7 mouse cellular contexts compared by ENCODE assay signal in the genomic region with DNA sequence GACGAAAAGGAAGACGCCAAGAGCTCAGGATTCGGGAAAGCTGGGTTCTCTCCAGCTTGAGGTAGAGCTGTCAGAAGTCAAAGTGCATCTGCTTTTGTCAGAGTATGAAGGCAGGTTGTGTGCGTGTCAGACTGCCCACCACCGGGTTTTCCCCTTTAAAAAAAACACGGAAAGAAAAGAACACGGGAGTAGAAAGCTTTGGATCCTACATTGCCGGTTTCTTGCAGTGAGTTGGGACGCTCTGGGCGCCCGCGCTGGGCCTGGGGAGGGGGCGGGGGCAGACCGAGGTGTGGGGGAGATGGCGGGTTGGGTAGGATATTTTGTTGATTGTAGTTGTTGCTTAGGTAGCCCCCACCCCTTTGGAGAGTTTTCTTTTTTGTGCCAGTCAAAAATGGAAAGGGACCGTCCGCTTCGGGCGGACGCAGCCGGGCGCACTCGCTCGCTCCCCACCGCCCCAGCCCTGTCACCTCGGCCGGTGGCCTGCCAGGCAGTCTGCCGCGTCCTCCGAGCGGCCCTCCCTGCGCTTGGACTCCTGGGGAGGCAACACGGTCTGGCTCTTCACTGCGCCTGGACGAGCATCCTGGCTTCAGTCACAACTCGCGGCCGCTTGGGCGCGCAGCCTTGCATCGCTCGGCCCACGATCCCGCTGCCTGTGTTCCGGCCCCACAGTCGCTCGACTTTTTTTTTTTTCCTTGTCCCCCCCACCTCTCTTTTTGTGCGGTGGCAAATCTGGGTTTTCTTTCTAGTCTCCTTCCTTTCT. TPM values are rescaled to one million over a fixed set of nuclear protein-coding genes. Genes with fewer than 3 reads are reported as not detected.
DNase-seq lines count a peak whose midpoint lies in the region; ATAC-seq lines count a peak whose summit lies in the region.

No protein-coding gene starts in this region.

- under 1% methylated on average over 48 of the region's 48 CpGs for WGBS in embryonic facial prominence, embryonic 15.5 days
- WGBS in kidney, embryonic 16.5 days: under 1% methylated on average over 48 of the region's 48 CpGs

- peak overlapping the region; percentile 43 for H3K4me3 ChIP-seq in embryonic facial prominence, embryonic 15.5 days (replicated peaks)
- peak overlapping the region; percentile 51 for H3K4me3 ChIP-seq in kidney, embryonic 16.5 days (ENCODE audit: low read length)

- H3K27ac ChIP-seq in embryonic facial prominence, embryonic 15.5 days (replicated peaks): no peak overlapping the region
- peak overlapping the region; percentile 76 for H3K27ac ChIP-seq in kidney, embryonic 16.5 days (ENCODE audit: low read length)

- H3K4me1 ChIP-seq in embryonic facial prominence, embryonic 15.5 days: peaks cover 50% of the 10 kb centered on the region
- H3K4me1 ChIP-seq in kidney, embryonic 16.5 days (ENCODE audit: insufficient read depth, low read length): peaks cover 34% of the 10 kb centered on the region

- peaks cover 98% of the 10 kb centered on the region for H3K27me3 ChIP-seq in embryonic facial prominence, embryonic 15.5 days
- H3K27me3 ChIP-seq in kidney, embryonic 16.5 days (ENCODE audit: insufficient read depth, low read length): peaks cover 94% of the 10 kb centered on the region

- H3K9ac ChIP-seq in embryonic facial prominence, embryonic 15.5 days: no peak overlapping the region
- peak overlapping the region; percentile 65 for H3K9ac ChIP-seq in kidney, embryonic 16.5 days (replicated peaks; ENCODE audit: low read length)

- ATAC-seq in embryonic facial prominence, embryonic 15.5 days (ENCODE audit: insufficient number of reproducible peaks, low FRiP score, low TSS enrichment, low read depth): no peak
- peak; percentile 11; the same call in 1 of the 2 replicates for ATAC-seq in kidney, embryonic 16.5 days (ENCODE audit: low FRiP score, low TSS enrichment)
- no peak for ATAC-seq in megakaryocyte progenitor cell, adult 5-6 weeks (replicated peaks; ENCODE audit: poor library complexity)

- DNase-seq in thymus, postnatal 4 days: peak; percentile 26
- DNase-seq in thymus, postnatal 10 days (ENCODE audit: low spot score in 2 of 2): no peak
- DNase-seq in neural tube, embryonic 10.5 days (ENCODE audit: extremely low spot score, low spot score): peak; percentile 67
- DNase-seq in spleen, postnatal 10 days (ENCODE audit: low spot score in 2 of 2): no peak

- peak overlapping the region; percentile 77 for H3K4me2 ChIP-seq in embryonic facial prominence, embryonic 15.5 days (replicated peaks)
- peak overlapping the region; percentile 53 for H3K4me2 ChIP-seq in kidney, embryonic 16.5 days (replicated peaks; ENCODE audit: low read depth, low read length)

- no peaks in the 10 kb centered on the region for H3K9me3 ChIP-seq in embryonic facial prominence, embryonic 15.5 days (replicated peaks)
- H3K9me3 ChIP-seq in kidney, embryonic 16.5 days (ENCODE audit: low read length): no peaks in the 10 kb centered on the region

- H3K36me3 ChIP-seq in embryonic facial prominence, embryonic 15.5 days: no peaks in the 10 kb centered on the region
- H3K36me3 ChIP-seq in kidney, embryonic 16.5 days (ENCODE audit: insufficient read depth, low read length): no peaks in the 10 kb centered on the region

RNA-seq across cellular contexts. Expression of a gene that starts 0.6 kb away (rescaled TPM):
- polyA plus RNA-seq in embryonic facial prominence, embryonic 15.5 days (2015; fragmentation: Nextera tagmentation; extraction: Ambion mirVana): 0.13 and 0.15 TPM in 2 replicates
- polyA plus RNA-seq in kidney, embryonic 16.5 days (2015; fragmentation: Nextera tagmentation; extraction: Ambion mirVana): 31.2 and 35.0 TPM in 2 replicates
- not detected in 2 replicates for total RNA-seq in megakaryocyte progenitor cell, adult 5-6 weeks (2015)
- 0.07 TPM in 1 of 2 replicates, not detected in the other for total RNA-seq in megakaryocyte progenitor cell, adult 5-6 weeks (2017)

RNA-seq across cellular contexts. Expression of a gene that starts 11.4 kb away (rescaled TPM):
- 43.3 and 49.4 TPM in 2 replicates for polyA plus RNA-seq in embryonic facial prominence, embryonic 15.5 days (2015; fragmentation: Nextera tagmentation; extraction: Ambion mirVana)
- 60.0 and 62.3 TPM in 2 replicates for polyA plus RNA-seq in kidney, embryonic 16.5 days (2015; fragmentation: Nextera tagmentation; extraction: Ambion mirVana)
- total RNA-seq in megakaryocyte progenitor cell, adult 5-6 weeks (2015): 56.9 and 60.5 TPM in 2 replicates
- total RNA-seq in megakaryocyte progenitor cell, adult 5-6 weeks (2017): 98.8 and 108 TPM in 2 replicates

Comparison
In these comparisons a context has a peak if more than half of its experiments do, and no peak if none do; other contexts are left out.
1. DNase-seq: peak in thymus, postnatal 4 days (single experiment) and neural tube, embryonic 10.5 days (single experiment); none in thymus, postnatal 10 days (0 of 2) and spleen, postnatal 10 days (0 of 2).
2. RNA of a gene that starts 0.6 kb away (polyA plus RNA-seq): 31.2 to 35.0 TPM in kidney, embryonic 16.5 days; 0.13 to 0.15 TPM in embryonic facial prominence, embryonic 15.5 days; every median in the first group is over 10 times any median in the second.